Mouse (Mus musculus): ENCODE results near the gene Tlr7.
A peak's percentile ranks its signal among the peaks of the same experiment; 100 is the strongest.

Tlr7 gene

GRCm38 (mm10) chrX:167276953-167277352 is 53.4 kb downstream of the Tlr7 start:
- DNase-seq (ENCODE audit: low spot score): peak; percentile 36

GRCm38 (mm10) chrX:167276551-167276950 is 53.8 kb downstream of the Tlr7 start:
- no peak for DNase-seq (ENCODE audit: low spot score)

GRCm38 (mm10) chrX:167264086-167264485 is 66.3 kb downstream of the Tlr7 start, which contains the start of gene Tlr8:
Gene Tlr8 (minus strand): TSS chrX:167264329.
- DNase-seq (ENCODE audit: low spot score): no peak

- no peak for DNase-seq (ENCODE audit: low spot score)
Measured at GRCm38 (mm10) chrX:167263530-167263929, 66.8 kb downstream of the Tlr7 start.

Data from T-cell, adult 2 months (primary cell).